Mouse (Mus musculus): ENCODE measurements at regions not wholly inside any gene's neighbourhood (a gene's known extent, or its start where the extent isn't known, plus 50 kb on each side); places are given as distances from the start of the nearest gene placed in this dataset.
"Not testable (repeated sequence)": the region's sequence is repeated elsewhere in the genome, so short reads cannot be mapped to it uniquely, and the experiment has no call there.

DNA sequence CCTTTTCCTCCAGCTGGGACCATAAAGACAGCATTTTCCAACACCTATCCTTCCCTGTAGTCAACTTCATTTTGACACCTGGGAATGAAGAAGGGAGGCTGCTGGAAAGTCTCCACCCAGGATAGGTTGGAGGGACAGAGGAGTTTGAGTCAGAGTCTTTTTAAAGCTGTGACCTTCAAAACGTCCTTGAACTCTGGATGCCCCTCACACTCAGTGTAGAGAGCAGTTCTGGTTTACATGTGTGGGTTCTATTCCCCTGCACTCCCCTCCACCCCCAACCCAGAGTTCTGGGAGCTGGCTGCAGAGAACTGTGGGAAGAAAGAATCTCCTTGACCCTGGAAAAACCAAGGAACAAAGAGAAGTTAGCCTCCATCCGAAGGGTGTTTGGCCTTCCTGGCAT is 92.9 kb upstream of the Atp1b1 start:
- no peak for DNase-seq (ENCODE audit: extremely low spot score in 1 of 2, low spot score in 1 of 2)

DNA sequence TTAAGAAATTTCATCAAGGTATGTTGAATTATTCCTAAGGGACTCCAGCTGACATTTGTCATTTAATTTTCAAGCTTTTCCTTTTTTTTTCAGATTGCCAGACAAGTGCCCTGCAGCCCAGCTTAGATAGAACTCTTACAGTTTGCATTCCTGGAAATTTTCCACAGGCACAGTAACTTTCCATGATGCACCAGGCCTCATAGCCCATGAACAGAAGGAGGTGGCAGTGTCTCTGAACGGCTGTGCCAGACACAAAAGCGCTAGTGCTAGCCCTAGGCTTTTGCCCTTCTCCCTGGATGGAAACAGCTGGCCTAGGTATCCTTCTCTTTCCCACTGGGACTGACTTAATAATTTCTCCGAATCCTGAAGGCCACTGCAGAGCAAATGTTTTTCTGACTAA is 92.4 kb upstream of the Atp1b1 start:
- no peak for DNase-seq (ENCODE audit: extremely low spot score in 1 of 2, low spot score in 1 of 2)

DNA sequence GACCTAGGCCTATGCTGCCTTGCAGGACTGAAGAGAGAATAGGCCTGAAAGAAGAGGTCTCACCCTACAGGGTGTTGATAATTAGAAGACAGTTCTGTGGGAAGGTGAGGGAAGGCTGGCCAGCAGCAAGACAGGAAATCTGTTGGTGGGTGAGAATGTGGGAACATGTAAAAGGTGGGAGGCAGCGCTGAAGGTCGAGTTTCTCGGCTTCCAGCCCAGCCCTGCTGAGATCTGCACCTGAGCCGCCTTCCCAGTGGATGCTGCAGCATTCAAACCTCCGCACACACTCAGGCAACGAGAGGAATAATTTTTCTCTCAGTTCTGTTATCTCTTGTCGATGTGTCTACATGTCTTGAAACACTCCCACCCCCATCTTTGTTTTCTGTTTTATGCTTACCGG is 89.9 kb upstream of the Atp1b1 start:
- no peak for DNase-seq (ENCODE audit: extremely low spot score in 1 of 2, low spot score in 1 of 2)

DNA sequence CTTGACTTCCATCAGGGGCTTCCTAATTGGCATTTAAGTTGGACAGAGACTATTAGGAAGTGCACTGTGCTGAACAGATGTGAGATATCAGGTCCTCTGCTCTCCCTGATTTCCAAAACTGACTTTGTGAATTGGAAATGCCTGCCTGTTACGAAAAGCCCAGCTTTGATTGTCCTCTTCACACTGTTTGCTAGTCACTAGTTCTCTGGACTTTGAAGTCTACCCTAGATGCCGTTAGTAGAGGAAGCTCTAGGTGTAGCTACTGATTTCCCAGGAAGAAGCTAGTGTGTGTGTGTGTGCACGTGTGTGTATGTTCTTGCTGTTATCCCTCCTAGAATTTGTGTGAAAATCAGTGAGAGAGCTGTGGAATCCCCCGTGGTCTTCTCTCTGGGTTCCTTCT is 87.7 kb upstream of the Atp1b1 start:
- DNase-seq (ENCODE audit: extremely low spot score in 1 of 2, low spot score in 1 of 2) = no peak

DNA sequence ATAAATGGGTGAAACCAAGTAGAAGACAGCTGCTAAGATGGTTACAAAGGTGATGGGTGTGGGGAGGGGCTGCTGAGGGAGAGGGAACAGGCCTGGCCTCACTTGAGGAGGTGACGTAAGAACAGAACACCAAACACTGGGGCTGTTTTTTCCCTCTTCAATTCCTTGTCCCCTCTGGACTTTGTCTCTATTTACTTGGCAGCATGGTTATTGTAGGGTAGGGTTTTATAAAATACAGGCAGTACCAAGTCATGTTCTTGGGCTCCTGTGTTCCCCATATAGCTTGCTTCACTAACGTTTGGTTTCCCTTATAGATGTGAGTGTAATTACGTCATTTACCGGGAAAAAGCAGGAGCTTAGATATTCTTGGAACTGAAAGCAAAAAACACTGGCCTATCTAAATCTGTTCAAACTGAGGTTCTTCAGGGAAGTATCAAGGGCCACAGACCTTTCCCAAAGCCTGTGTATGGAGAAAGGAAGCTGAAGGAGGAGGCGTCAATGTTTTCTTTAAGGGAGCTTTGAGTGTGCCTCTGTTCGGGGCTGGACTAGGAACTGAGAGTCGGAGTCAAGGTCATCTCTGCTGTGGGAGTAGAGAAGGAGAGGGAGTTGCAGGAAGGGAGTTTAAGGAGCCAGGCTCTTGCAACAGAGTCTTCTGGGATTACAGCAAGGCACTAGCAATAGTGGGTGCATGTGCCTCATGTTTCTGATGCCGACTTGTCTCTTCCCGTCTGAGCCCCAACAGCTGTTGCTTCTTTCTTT is 85.1 kb upstream of the Atp1b1 start:
- no peak for DNase-seq (ENCODE audit: extremely low spot score in 1 of 2, low spot score in 1 of 2)

DNA sequence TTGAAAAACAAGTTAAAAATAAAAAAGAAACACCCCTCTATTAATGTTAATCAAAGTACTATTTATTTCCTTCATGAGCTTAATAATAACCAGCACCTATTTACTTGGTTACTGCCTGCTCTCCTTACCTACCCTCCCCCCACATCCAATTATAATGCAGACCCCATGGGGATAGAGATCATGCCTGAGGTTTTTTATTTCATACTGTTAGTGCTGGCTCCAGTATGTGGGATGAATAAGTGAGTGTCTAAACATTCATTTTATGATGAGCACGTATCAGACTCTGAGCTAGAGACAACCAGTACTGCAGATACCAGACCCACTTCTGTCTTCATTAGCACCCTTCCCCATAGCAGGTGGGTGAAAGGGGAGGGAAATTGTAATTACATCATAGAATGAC is 83.6 kb upstream of the Atp1b1 start:
- DNase-seq (ENCODE audit: extremely low spot score in 1 of 2, low spot score in 1 of 2) = no peak

DNA sequence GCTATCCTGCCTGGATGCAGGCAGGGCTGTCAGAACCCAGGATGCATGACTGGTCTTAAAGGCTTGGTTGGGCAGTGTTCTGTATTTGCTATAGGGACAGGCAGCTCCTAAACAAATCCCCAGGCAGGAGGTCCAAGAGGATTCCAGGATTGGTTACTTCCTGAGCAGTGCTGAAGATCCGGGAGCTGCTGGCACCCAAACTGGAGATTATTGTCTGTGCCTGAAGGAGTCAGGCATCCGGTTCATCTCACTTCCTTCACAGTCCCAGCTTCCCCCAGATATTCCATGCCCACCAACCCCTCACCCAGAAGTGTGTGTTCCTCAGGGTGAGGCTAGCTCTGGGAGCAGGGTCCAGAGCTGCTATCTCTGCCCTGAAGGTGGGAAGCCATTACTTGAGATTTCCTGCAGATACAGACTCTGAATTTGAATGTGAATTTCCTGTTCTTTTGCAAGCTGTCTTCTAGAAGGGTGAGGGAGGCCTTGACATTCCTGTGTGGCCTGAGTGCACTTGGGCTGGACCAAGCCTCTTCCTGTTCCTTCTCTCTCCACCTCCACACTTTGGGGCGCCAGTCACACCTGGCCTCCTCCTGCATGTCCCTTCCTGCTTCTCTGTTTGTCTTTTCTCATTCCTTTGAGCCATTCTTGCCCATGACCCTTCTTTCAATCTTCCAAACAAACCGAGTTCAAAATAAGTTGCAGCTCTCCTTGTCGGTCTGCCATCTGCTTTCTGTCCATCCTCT is 80.3 kb upstream of the Atp1b1 start:
- DNase-seq (ENCODE audit: extremely low spot score in 1 of 2, low spot score in 1 of 2) = no peak

DNA sequence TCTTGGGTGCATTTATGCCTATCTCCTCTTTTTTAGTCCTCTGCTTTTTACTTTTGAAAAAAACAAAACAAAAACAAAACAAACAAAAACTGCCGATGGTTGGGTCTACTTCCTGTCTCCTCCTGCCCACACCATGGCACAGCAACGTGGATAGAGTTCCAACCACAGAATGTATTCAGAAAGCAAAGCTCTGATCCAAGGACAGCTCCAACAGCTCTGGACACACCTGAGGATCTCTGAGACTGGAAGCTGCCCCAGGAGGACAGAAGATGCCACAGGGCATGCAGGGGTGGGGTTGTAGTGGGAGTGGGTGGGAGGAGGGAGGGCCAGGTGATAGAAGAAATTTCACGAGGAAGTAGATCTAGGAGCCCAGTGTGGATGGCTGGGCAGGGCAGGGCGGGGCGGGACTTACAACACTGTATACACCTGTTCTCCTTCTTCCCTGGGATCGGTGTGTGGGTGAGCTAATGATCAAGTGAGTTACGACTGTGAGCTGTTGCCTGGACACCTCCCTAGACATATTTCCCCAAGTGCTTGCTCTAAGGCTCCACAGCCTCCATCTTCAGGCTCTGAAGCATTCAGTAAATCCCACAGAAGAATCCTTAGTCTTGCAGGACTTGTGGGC is 79.3 kb upstream of the Atp1b1 start:
- no peak for DNase-seq (ENCODE audit: extremely low spot score in 1 of 2, low spot score in 1 of 2)

DNA sequence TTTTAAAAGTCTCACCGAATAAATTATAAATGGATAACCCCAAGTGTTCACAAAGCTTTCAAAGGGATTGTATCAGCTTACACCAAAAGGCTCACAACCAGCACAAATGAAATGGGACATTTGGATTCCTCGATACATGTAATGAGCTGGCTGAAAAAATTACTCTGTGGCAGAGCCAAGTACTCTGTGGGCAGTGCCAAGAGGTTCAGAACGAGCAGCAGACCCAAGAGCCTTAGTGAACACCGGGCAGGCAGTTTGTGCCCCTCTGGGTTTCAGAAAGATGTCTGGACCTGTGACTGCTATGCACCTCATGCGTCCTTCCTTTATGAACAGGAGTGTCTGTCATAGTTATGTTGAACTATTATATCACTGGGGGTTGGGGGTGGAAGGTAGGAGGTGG is 74.0 kb upstream of the Atp1b1 start:
- no peak for DNase-seq (ENCODE audit: extremely low spot score in 1 of 2, low spot score in 1 of 2)

DNA sequence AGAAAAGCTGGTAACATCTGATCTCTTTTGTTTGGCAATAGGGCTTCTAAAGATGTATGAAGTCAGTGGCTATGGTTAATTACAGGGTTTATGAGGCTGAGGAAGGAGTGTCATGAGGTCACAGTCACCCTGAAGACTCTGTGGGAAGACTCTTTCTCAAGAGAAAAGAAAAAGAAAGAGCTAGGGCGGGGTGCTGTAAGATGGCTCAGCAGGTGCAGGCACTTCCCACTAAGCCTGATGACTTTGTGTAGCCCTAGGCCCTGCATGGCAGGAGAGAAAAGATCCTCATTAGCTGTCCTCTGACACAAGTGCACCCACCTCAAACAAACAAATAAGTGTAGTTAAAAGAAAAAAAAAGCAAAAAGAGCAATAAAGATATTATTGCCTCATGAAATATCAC is 73.6 kb upstream of the Atp1b1 start:
- no peak for DNase-seq (ENCODE audit: extremely low spot score in 1 of 2, low spot score in 1 of 2)

DNA sequence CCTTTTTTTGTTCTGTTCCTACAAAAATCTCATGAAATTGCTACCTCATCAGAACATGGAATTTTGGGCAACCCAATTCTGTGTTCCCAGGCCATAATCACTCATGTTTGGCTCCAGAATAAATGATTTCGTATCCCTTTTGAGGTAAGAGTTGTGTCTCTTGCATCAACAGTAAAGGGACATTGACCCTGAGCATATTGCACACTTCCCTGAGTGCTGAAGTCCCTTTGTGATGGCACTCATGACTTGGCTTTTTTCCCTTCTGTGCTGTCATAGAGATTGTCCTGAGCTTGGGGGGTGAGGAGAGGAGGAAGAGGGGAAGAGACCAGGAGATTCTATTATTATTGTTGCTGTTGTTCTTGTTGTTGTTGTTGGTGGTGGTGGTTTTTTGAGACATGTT is 68.6 kb upstream of the Atp1b1 start:
- DNase-seq (ENCODE audit: extremely low spot score in 1 of 2, low spot score in 1 of 2) = no peak

DNA sequence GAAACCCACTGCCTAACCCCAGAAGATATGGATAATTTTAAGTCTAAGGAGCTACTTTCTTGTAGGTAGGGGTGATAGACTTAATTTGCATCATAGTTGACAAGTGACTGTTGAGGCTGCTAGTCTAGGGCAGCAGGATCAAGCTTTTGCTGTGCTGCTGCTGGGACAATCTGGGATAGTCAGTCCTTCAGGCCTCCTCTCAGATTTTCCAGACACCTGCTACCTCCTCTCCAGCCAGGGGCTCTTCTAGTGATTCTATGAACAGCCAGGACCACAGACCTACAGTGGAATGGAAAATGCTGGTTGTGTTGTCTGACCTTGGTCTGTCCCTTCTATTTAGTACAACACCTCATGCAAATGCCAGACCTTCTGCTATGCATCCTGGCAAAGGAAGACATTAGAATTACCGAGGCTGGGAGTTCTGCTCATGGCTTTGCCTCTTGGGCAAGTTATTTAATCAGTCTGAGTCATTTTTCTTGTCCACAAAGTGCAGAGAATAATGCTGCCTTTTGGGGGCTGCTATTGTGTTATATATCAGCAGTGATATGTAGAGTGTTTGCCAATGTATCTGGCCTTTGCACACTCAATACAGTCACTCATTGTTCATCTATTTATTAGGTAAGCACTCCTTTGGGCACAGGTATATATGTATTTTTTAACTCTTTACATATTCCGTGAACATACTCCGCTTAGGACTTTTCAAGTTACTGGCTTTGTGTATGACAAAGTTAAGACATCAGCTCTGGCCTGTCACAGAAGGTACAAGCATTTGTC is 64.4 kb upstream of the Atp1b1 start:
- no peak for DNase-seq (ENCODE audit: extremely low spot score in 1 of 2, low spot score in 1 of 2)

DNA sequence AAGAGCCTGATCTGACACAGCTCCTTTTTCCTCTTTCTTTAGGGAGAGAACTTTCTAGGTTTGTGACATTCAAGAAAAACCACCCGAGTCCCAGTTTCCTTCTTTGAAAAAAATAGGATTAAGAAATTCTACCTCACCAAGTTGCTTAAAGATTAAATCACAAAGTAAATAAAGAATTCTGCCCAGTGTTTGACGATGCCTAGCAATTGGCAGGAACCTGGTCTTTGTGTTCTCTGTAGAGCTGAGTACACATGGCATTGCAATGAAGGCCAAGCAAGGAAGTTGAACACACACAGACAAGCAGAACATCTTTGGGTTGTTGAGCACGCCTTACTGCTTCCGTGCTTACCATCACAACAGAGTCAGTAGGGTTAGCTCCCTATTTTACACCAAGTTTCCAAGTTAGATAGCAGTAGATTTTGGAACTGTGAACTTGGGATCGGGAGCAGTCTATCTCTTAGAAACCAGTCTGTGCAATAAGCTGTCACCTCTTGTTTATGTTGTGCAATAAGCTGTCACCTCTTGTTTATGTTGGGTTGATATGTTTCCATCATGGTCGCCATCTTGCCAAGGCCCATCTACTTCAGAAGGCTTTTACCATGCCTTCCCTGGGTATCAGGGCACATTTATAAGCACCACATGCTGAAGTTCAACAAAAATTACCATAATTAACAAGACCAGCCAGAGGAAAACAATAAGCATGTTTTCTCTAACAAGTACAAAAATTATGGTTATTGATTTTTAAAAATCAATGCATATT is 63.4 kb upstream of the Atp1b1 start:
- DNase-seq (ENCODE audit: extremely low spot score in 1 of 2, low spot score in 1 of 2) = no peak

DNA sequence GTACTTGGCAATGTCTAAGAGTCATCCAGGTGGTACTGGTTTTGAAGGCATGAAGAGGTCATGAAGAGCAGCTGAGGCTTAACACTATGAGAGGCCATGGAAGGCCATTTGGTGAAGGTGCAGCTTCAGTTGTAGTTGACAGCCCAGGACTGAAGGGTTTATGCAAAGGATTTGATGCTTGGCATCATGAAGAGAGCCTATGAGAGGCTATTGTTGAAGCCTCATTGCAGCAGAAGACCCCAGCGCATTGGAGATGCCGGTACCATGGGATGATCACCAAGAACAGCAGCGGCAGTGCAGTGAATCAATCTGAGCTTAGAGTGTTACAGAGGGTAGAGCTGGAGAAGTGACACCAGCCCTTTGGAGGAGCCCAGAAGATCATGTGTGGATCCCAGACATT is 60.7 kb upstream of the Atp1b1 start:
- DNase-seq (ENCODE audit: extremely low spot score in 1 of 2, low spot score in 1 of 2) = no peak

DNA sequence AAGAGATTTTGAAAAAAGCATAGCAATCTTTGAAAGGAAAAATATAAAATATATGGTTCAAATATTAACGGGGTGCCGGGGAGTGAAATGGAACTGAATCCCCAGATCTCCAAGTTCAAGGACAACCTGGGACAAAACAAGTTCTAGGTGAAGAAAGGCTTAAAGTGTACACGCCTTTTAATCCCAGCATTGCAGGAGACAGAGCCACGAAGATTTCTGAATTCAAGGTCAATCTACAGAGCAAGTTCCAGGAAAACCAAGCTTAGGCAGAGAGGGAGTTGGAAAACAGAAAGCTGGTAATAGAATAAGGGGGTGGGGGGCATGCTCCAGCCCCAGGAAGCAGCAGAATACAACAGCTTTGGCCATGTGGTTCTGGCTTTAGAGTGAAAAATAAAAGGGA is 60.2 kb upstream of the Atp1b1 start:
- DNase-seq (ENCODE audit: extremely low spot score in 1 of 2, low spot score in 1 of 2) = no peak

DNA sequence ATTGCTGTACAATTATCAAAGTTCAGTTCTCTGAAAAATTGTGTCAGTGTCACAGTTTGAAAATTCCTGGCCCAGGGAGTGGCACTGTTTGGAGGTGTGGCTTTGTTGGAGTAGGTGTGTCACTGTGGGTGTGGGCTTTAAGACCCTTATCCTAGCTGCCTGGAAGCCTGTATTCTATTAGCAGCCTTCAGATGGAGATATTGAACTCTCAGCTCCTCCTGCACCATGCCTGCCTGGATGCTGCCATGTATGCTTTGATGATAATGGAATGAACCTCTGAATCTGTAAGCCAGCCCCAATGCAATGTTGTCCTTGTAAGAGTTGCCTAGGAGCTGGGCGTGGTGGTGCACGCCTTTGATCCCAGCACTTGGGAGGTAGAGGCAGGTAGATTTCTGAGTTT is 59.2 kb upstream of the Atp1b1 start:
- not testable (repeated sequence) for DNase-seq (ENCODE audit: extremely low spot score in 1 of 2, low spot score in 1 of 2)

DNA sequence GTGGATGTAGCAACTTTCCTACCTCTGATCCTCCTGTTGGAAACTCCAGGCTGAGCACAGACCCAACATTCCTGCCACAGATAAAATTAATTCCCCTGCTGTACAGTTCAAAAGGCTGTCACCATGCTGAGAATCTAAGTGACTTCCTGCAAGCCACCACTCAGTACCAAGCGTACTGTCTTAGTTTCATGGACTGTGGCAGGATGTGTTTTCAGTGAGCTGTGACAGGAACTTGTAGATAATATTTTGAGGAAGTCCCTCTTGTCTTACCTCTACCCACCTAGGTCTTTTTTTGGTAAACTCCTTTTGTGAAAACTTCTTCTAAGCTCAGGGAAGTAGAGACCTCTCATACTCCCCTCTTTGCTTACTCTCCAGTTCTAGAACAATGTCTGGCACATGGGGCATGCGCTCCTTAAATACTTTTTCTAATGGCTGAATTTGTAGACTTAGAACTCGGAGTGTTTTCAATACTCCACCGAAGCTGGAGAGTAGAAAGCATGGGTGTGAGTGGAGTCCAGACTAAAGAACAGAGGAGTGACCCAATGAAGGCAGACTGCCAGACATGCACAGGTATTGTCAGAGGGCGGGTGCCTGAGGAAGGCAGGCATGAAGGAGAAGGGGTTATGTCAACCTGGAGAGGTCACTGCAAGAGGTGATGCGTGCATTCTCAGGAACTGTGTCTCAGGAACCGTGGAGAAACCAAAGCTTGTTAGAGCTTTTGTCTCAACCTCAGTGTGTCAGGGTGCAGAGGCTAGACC is 53.7 kb upstream of the Atp1b1 start:
- DNase-seq (ENCODE audit: extremely low spot score in 1 of 2, low spot score in 1 of 2) = no peak

DNA sequence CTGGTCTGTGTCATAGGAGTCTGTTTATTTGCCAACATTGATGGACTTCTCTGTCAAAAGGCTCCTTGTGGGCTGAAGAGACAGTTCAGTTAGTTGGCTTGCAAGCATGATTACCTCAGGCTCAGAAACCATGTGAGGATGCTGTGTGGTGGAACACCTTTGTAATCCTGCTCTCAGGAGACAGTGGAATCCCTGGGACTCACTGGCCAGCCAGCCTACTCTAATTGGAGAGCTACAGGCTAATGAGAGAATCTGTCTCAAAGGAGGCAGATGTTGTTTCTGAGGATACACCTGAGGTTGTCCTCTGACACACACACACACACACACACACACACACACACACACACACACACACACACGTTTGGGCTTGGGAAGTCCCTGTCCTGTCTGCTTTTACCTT is 51.1 kb upstream of the Atp1b1 start:
- no peak for DNase-seq (ENCODE audit: extremely low spot score in 1 of 2, low spot score in 1 of 2)

DNA sequence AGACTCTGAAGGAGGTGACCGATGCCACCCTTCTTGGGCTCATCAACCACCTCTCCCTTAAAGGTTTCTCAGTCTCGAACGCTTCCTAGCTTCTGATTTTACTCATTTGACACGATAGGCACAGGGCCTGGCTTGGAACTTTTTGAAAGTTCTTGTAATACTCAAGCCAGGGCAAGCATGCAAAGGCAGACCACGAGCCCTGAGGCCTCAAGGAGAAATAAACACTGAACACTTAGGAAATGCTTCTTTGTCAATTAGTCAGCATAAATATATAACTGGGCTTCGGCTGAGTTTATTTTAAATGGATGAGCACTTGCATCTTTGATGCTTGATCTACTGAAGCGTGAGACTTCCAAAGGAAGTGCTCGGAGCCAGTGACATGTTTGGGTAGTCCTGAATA is 50.4 kb upstream of the Atp1b1 start:
- DNase-seq (ENCODE audit: extremely low spot score in 1 of 2, low spot score in 1 of 2) = no peak

DNA sequence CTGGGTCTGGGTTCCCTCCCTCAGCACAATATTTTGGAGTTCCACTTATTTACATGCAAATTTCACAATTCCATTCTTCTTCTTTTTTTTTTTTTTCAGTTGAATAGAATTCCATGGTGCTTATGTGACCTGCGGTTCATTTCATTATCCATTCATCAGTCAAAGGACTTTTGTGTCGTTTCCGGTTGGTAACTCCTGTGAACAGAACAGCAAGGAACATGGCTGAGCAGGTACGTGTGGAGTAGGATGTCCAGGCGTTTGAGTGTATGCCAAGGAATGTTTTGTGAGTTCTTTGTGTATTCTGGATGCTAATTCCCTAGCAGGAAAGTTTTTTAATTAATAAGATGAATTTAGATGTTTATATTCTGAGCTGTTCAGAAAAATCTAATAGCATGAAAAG is 50.0 kb upstream of the Atp1b1 start:
- DNase-seq (ENCODE audit: extremely low spot score in 1 of 2, low spot score in 1 of 2) = no peak
